Mouse (Mus musculus) forebrain, embryonic 15.5 days (tissue): ENCODE data around the gene Ltbp4. TPM values are rescaled to one million over a fixed set of nuclear protein-coding genes. Genes with fewer than 3 reads are reported as not detected.

Experiments
- ATAC-seq: fragments of 200-750 bp; cut with Nextera tagmentation; replicated peaks from 2 replicates; pipeline ENCODE4 v1.8.0; 2017; ENCODE audit warnings: mild to moderate bottlenecking, moderate TSS enrichment, moderate library complexity
- H3K27ac ChIP-seq: fragments of 300-500 bp; sonication (generic); replicated peaks from 2 replicates; pipeline ENCODE4 v1.5.1; 2015; ENCODE audit warnings: mild to moderate bottlenecking, inconsistent platforms
- H3K27me3 ChIP-seq: fragments of 300-500 bp; sonication (generic); 2 replicates; pipeline ENCODE4 v1.6.1; 2015; ENCODE audit warnings: inconsistent platforms
- H3K36me3 ChIP-seq: fragments of 300-500 bp; sonication (generic); 2 replicates; pipeline ENCODE4 v1.6.1; 2015; ENCODE audit warnings: mild to moderate bottlenecking, inconsistent platforms
- H3K4me1 ChIP-seq: fragments of 300-500 bp; sonication (generic); 2 replicates; pipeline ENCODE4 v1.6.1; 2015; ENCODE audit warnings: inconsistent platforms
- H3K4me2 ChIP-seq: fragments of 300-500 bp; sonication (generic); replicated peaks from 2 replicates; pipeline ENCODE4 v1.6.1; 2015; ENCODE audit warnings: mild to moderate bottlenecking, inconsistent platforms
- H3K4me3 ChIP-seq: fragments of 300-500 bp; sonication (generic); 2 replicates; pipeline ENCODE4 v1.5.1; 2015; ENCODE audit warnings: mild to moderate bottlenecking, inconsistent platforms
- H3K9ac ChIP-seq: fragments of 300-500 bp; sonication (generic); replicated peaks from 2 replicates; pipeline ENCODE4 v1.6.1; 2015; ENCODE audit warnings: mild to moderate bottlenecking, inconsistent platforms
- H3K9me3 ChIP-seq: fragments of 300-500 bp; sonication (generic); 2 replicates; pipeline ENCODE4 v1.6.1; 2016; ENCODE audit warnings: inconsistent platforms
- WGBS: fragments of 180-500 bp; shearing (Covaris S2); methylation state at CpG from one replicate; pipeline ENCODE4 v1.1.7; 2015; ENCODE audit warnings: mixed read lengths; 5-methylcytosine and 5-hydroxymethylcytosine counted together
- polyA plus RNA-seq: library from polyadenylated mRNA; unstranded; fragments of >200 nt; fragmentation: Nextera tagmentation; extraction: Ambion mirVana; gene quantifications from 2 replicates; pipeline ENCODE4 v1.2.1, GENCODE M21; 2015

Gene Ltbp4
- polyA plus RNA-seq, 1 experiment from 2014 or later, result 15.0 TPM

DNA sequence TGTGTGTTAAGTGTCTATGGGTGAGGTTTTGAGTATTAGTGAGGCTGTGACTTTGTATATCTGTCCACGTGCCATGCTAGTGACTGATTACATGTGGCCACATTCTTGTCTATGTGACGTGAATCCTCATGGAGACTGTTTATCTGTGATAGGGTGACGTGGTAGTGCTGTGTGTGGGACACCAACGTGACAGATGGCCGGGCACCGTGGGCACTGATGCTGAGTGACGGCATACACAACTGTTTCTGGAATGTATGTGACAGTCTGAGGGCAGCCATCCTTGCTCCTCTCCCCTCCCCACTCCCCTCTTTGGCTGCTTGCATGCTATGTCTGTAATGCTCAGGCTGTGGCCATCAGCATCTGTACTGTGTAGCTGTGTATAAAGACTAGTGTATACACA lies 76.6 kb downstream of the Ltbp4 start:
- H3K27me3 ChIP-seq, result no peaks in the 10 kb centered on the region
- H3K4me1 ChIP-seq, result peaks cover 49% of the 10 kb centered on the region
- no peak for ATAC-seq
- 49% methylated on average over 7 of the region's 7 CpGs for WGBS
- H3K4me2 ChIP-seq, result peak overlapping the region; percentile 77
- H3K9me3 ChIP-seq, result no peaks in the 10 kb centered on the region
- peak overlapping the region; percentile 82 for H3K4me3 ChIP-seq
- H3K36me3 ChIP-seq, result peaks cover 40% of the 10 kb centered on the region
- 0 out of 2 replicates have a peak overlapping the region, but pooled peaks have one; percentile 94 for H3K9ac ChIP-seq
- peak overlapping the region; percentile 95; the same call in 1 of the 2 replicates for H3K27ac ChIP-seq

DNA sequence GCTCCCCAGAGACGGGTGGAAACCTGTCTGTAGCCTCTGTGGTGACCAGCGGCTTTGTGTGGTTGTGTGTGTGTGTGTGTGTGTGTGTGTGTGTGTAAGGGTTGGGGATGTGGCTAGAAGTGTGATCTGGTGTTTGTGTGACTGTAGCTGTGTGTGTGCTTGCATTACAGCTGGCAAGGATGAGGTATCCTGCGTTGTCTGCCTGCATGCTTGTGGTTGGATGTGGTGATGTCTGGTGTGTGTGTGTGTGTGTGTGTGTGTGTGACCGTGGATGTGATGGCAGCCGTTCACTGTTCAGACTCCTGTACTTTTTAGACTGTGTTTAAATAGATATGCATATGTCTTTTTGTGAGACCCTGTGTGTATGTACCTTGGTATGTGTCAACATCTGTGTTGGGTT lies 77.7 kb downstream of the Ltbp4 start:
- H3K4me1 ChIP-seq, result peaks cover 49% of the 10 kb centered on the region

GRCm38 (mm10) chr7:27259271-27259721 lies 78.2 kb downstream of the Ltbp4 start:
- peak overlapping the region; percentile 82 for H3K4me3 ChIP-seq
- H3K4me2 ChIP-seq, result peak overlapping the region; percentile 77
- H3K4me1 ChIP-seq, result peaks cover 49% of the 10 kb centered on the region
- no peaks in the 10 kb centered on the region for H3K9me3 ChIP-seq
- H3K36me3 ChIP-seq, result peaks cover 24% of the 10 kb centered on the region
- H3K27me3 ChIP-seq, result no peaks in the 10 kb centered on the region
- WGBS, result under 1% methylated on average over 9 of the region's 9 CpGs
- peak overlapping the region; percentile 94 for H3K9ac ChIP-seq
- peak overlapping the region; percentile 95 for H3K27ac ChIP-seq
- ATAC-seq, result no peak; the same call in 1 of the 2 replicates

More for the DNA sequence above, 77.7 kb downstream of the Ltbp4 start:
- peak overlapping the region; percentile 82 for H3K4me3 ChIP-seq
- peak overlapping the region; percentile 95 for H3K27ac ChIP-seq
- peak overlapping the region; percentile 94 for H3K9ac ChIP-seq
- peak overlapping the region; percentile 77 for H3K4me2 ChIP-seq
- whole genome bisulfite sequencing, result 17% methylated on average over 5 of the region's 5 CpGs
- ATAC-seq, result no peak
- no peaks in the 10 kb centered on the region for H3K27me3 ChIP-seq
- H3K36me3 ChIP-seq, result peaks cover 29% of the 10 kb centered on the region
- no peaks in the 10 kb centered on the region for H3K9me3 ChIP-seq

DNA sequence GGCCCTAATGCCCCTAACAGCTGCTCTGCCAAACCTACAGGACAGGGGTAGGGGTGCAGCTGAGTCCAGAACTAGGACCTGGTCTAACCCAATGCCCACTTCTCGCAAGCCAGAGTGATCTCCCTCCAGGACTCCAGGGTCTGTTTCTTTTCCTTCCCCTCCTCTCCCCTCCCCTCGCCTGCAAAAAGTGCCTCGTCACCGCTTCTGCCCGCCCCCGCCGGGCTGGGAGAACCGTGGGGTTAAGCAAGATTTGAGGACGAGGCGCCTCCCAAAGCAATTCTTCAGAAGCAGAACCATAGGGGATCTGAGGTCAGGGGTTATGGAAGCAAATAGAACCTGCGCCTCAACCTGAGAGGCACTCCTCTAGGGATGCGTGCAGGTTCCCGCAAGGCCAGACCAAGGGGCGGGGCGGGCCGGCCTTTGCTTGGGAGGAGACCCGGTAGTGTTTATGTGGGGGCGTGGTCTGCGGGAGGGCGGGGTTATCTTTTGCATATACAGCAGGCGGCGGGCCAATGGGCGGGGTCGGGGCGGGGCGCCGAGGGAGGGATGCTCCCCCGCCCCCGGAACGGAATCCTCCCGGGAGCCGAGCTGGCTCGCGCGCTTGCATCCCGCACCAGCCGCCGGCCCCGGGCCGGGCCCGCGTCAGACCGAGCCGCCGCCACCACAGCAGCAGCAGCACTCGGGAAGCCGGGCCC lies 79.1 kb downstream of the Ltbp4 start, which contains the start of gene Numbl:
Gene Numbl (plus strand): TSS at position 229 of the 695 bp plus-strand sequence.
- H3K4me2 ChIP-seq, result peak within 1 kb of the TSS; percentile 77
- peak within 1 kb of the TSS; percentile 95 for H3K27ac ChIP-seq
- WGBS, result 0% methylated on average over 44 of the region's 47 CpGs
- H3K9me3 ChIP-seq, result no peaks in the 10 kb centered on the region
- peaks cover 15% of the 10 kb centered on the region for H3K36me3 ChIP-seq
- H3K4me3 ChIP-seq, result peak within 1 kb of the TSS; percentile 82
- H3K4me1 ChIP-seq, result peaks cover 49% of the 10 kb centered on the region
- peak; percentile 67 for ATAC-seq
- H3K27me3 ChIP-seq, result no peaks in the 10 kb centered on the region
- peak within 1 kb of the TSS; percentile 94 for H3K9ac ChIP-seq

DNA sequence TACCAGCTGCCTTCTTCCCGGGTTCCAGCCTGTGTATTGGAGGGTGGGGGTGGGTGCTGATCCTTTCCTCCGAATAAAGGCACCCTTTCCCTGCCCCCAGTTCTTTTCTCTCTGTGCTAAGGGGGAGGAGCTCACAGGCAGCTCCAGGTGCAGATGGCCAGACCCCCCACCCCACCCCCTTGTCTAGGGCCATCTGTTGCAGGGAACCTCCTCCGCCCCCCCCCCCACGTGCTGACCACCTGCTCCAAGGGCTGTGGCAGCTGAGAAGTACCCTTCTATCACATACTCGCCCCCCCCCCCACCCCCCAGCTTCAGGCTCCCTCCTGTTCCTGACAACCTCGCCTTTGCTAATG lies 79.7 kb downstream of the Ltbp4 start:
- no peaks in the 10 kb centered on the region for H3K9me3 ChIP-seq
- H3K36me3 ChIP-seq, result peaks cover 11% of the 10 kb centered on the region
- 0% methylated on average over 5 of the region's 6 CpGs for WGBS
- peak overlapping the region; percentile 77 for H3K4me2 ChIP-seq
- peaks cover 49% of the 10 kb centered on the region for H3K4me1 ChIP-seq
- ATAC-seq, result peak; percentile 41
- H3K27ac ChIP-seq, result peak overlapping the region; percentile 95
- H3K27me3 ChIP-seq, result no peaks in the 10 kb centered on the region
- H3K4me3 ChIP-seq, result peak overlapping the region; percentile 82
- H3K9ac ChIP-seq, result no peak overlapping the region

DNA sequence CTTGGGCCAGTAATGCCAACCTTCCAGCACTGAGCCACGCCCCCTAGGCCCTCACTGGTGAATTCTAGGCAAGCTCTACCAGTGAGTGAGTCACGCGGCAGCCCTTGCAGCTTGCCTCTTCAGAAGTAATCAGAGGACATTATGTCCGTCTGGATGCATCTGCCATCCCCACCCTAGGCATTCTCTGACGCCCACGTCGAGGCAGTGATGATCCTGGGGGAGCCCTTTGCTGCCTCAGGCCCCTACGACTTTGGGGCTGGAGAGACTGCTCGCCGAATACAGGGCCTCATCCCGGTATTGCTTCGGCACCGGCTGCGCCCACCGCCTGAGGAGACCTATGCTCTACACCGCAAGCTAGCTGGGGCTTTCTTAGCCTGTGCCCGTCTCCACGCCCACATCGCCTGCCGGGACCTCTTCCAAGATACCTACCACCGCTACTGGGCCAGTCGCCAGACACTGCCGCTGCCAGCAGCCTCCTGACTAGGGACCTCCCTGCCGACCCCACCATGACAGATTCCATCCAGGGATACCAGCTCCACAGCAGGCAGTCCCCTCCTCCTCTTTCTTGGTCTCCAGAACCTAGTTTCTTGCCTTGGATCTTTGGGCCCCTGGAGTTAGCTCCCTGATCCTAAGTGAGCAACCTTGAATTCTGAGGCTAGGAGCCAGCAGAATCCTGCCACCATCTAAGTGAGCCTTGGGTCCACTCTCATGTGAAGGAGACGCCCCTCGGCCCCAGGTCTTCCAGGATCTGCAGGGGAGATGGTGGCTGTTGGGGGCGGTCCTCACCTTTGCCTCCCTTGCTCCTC lies 80.2 kb downstream of the Ltbp4 start:
- H3K4me3 ChIP-seq, result peak overlapping the region; percentile 82
- H3K4me2 ChIP-seq, result peak overlapping the region; percentile 77
- no peak overlapping the region; the same call in 1 of the 2 replicates for H3K9ac ChIP-seq
- H3K4me1 ChIP-seq, result peaks cover 49% of the 10 kb centered on the region
- ATAC-seq, result peak; percentile 35
- H3K9me3 ChIP-seq, result no peaks in the 10 kb centered on the region
- peak overlapping the region; percentile 95 for H3K27ac ChIP-seq
- peaks cover 6% of the 10 kb centered on the region for H3K36me3 ChIP-seq
- 4% methylated on average over 27 of the region's 27 CpGs for WGBS
- H3K27me3 ChIP-seq, result no peaks in the 10 kb centered on the region

DNA sequence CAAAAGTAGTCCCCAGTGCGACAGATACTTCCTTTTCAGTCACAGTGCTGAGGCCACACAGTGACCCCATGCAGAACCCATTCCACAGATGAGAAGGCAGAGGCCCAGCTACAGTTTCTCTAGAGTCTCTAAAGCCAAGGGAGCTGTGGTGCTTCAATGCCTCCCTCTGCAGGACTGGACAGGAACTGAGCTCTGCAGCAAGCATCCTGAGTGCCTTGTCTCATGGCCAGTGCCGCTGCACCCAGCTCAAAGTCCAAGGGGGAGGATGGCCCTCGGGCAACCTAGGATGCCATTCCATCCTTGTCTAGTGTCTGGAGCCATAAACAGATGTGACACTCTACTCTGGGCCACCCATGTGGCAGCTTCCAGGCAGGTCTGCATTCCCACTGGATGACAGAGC lies 81.8 kb downstream of the Ltbp4 start:
- no peak overlapping the region for H3K4me3 ChIP-seq
- H3K4me2 ChIP-seq, result no peak overlapping the region
- 80% methylated on average over 3 of the region's 3 CpGs for WGBS
- H3K4me1 ChIP-seq, result peaks cover 34% of the 10 kb centered on the region
- H3K27ac ChIP-seq, result no peak overlapping the region
- no peak overlapping the region for H3K9ac ChIP-seq
- H3K9me3 ChIP-seq, result no peaks in the 10 kb centered on the region
- ATAC-seq, result no peak
- no peaks in the 10 kb centered on the region for H3K27me3 ChIP-seq
- peaks cover 11% of the 10 kb centered on the region for H3K36me3 ChIP-seq

Other genes with a start within 250 kb of the Ltbp4 start
- not detected in 2 replicates for gene Cyp2f2, start 217.8 kb downstream of the Ltbp4 start, polyA plus RNA-seq
- gene Cyp2t4, start 184.0 kb downstream of the Ltbp4 start, polyA plus RNA-seq, result 0.27 TPM in 2 replicates
- gene Egln2, start 170.9 kb downstream of the Ltbp4 start, polyA plus RNA-seq, result 107 and 109 TPM in 2 replicates
- gene Rab4b, start 158.8 kb downstream of the Ltbp4 start, polyA plus RNA-seq, result 79.0 and 86.9 TPM in 2 replicates
- gene Gm21983, start 156.6 kb downstream of the Ltbp4 start, polyA plus RNA-seq, result not detected in 2 replicates
- gene Mia, start 156.5 kb downstream of the Ltbp4 start, polyA plus RNA-seq, result 9.4 and 14.8 TPM in 2 replicates
- gene BC024978, start 141.9 kb downstream of the Ltbp4 start, polyA plus RNA-seq, result 3.6 and 3.9 TPM in 2 replicates
- gene Snrpa, start 141.4 kb downstream of the Ltbp4 start, polyA plus RNA-seq, result 228 and 236 TPM in 2 replicates
- 6.8 and 7.1 TPM in 2 replicates for gene Itpkc, start 109.0 kb downstream of the Ltbp4 start, polyA plus RNA-seq
- 26.1 and 27.8 TPM in 2 replicates for gene Coq8b, start 104.7 kb downstream of the Ltbp4 start, polyA plus RNA-seq
- 47.2 and 49.0 TPM in 2 replicates for gene Numbl, start 79.3 kb downstream of the Ltbp4 start, polyA plus RNA-seq
- gene Shkbp1, start 18.3 kb upstream of the Ltbp4 start, polyA plus RNA-seq, result 90.2 and 91.5 TPM in 2 replicates
- gene Gm20479, start 19.7 kb upstream of the Ltbp4 start, polyA plus RNA-seq, result 0.46 TPM in 1 of 2 replicates, not detected in the other
- 2.0 and 2.2 TPM in 2 replicates for gene Sptbn4, start 110.0 kb upstream of the Ltbp4 start, polyA plus RNA-seq
- 15.8 and 17.1 TPM in 2 replicates for gene Blvrb, start 110.3 kb upstream of the Ltbp4 start, polyA plus RNA-seq
- gene Sertad3, start 136.1 kb upstream of the Ltbp4 start, polyA plus RNA-seq, result 13.8 and 14.3 TPM in 2 replicates
- 6.4 and 8.3 TPM in 2 replicates for gene Sertad1, start 149.2 kb upstream of the Ltbp4 start, polyA plus RNA-seq
- gene Prx, start 161.6 kb upstream of the Ltbp4 start, polyA plus RNA-seq, result 1.1 and 1.3 TPM in 2 replicates
- gene Hipk4, start 185.6 kb upstream of the Ltbp4 start, polyA plus RNA-seq, result 0.42 and 0.43 TPM in 2 replicates
- gene Pld3, start 215.5 kb upstream of the Ltbp4 start, polyA plus RNA-seq, result 95.7 and 106 TPM in 2 replicates
- 36.9 and 38.9 TPM in 2 replicates for gene 2310022A10Rik, start 215.5 kb upstream of the Ltbp4 start, polyA plus RNA-seq